Mouse (Mus musculus) ES-E14 (cell line): ENCODE measurements around the gene Nfam1. TPM values are rescaled to one million over a fixed set of nuclear protein-coding genes. Genes with fewer than 3 reads are reported as not detected.

Experiments used
- DNase-seq: peaks from one replicate; pipeline ENCODE4 v3.0.0-alpha.2; 2013; ENCODE audit warnings: low read depth, low spot score
- H3K27ac ChIP-seq: 2 replicates; pipeline ENCODE4 v1.5.1; 2012; ENCODE audit warnings: low read depth, mild to moderate bottlenecking, low read length, moderate library complexity, mixed read lengths; ENCODE audit not compliant: poor library complexity, insufficient read depth, severe bottlenecking
- H3K36me3 ChIP-seq: 2 replicates; pipeline ENCODE4 v1.6.1; 2012; ENCODE audit warnings: mild to moderate bottlenecking, low read length, moderate library complexity, mixed read lengths; ENCODE audit not compliant: control insufficient read depth, poor library complexity, insufficient read depth, severe bottlenecking
- H3K4me1 ChIP-seq, 2 experiments: fragments of 150-350 bp in 1 of 2; sonication (generic) in 1 of 2; 2 replicates each; pipeline ENCODE4 v1.6.1; 2012; ENCODE audit warnings: low read length in 2 of 2, mild to moderate bottlenecking in 1 of 2, mixed read lengths in 1 of 2; ENCODE audit not compliant: control insufficient read depth in 2 of 2, insufficient read depth in 2 of 2, poor library complexity in 1 of 2
- H3K4me3 ChIP-seq, 2 experiments: fragments of 150-350 bp in 1 of 2; sonication (generic) in 1 of 2; 2 replicates each; pipeline ENCODE4 v1.5.1; 2012; ENCODE audit warnings: low read length in 2 of 2, low read depth in 1 of 2, mild to moderate bottlenecking in 1 of 2, mixed read lengths in 1 of 2; ENCODE audit not compliant: insufficient read depth in 1 of 2, poor library complexity in 1 of 2, severe bottlenecking in 1 of 2
- H3K9ac ChIP-seq: 2 replicates; pipeline ENCODE4 v1.6.1; 2012; ENCODE audit warnings: low read depth, mild to moderate bottlenecking, low read length, mixed read lengths; ENCODE audit not compliant: poor library complexity, insufficient read depth, severe bottlenecking
- H3K9me3 ChIP-seq: fragments of 150-350 bp; sonication (generic); 2 replicates; pipeline ENCODE4 v1.6.1; 2012; ENCODE audit warnings: low read depth, mild to moderate bottlenecking, low read length; ENCODE audit not compliant: control insufficient read depth, insufficient read depth
- CHD2 ChIP-seq: IDR thresholded peaks from 2 replicates; pipeline ENCODE4 v1.6.1; 2014; ENCODE audit warnings: mild to moderate bottlenecking, low read depth, low read length, inconsistent platforms
- HCFC1 ChIP-seq: IDR thresholded peaks from 2 replicates; pipeline ENCODE4 v1.6.1; 2012; ENCODE audit warnings: low read length, inconsistent platforms, borderline replicate concordance; ENCODE audit not compliant: insufficient read depth
- MAFK ChIP-seq: IDR thresholded peaks from 2 replicates; pipeline ENCODE4 v1.6.1; 2014; ENCODE audit warnings: mild to moderate bottlenecking, low read depth, low read length, inconsistent platforms; ENCODE audit not compliant: insufficient read depth
- ZC3H11A ChIP-seq: IDR thresholded peaks from 2 replicates; pipeline ENCODE4 v1.6.1; 2012; ENCODE audit warnings: low read depth, mild to moderate bottlenecking, inconsistent platforms, low read length, borderline replicate concordance
- ZNF384 ChIP-seq: IDR thresholded peaks from 2 replicates; pipeline ENCODE4 v1.6.1; 2012; ENCODE audit warnings: low read depth, low read length, inconsistent platforms
- in situ Hi-C, 2 experiments: fragments of 600-800 bp; cut with MboI; formaldehyde crosslinking; loops; one replicate each; pipeline ENCODE4 v1.15.1; 2025; ENCODE audit warnings: low sequenced_read_pairs in 2 of 2, inconsistent platforms in 1 of 2; ENCODE audit not compliant: unreplicated experiment in 2 of 2
- total RNA-seq: library from RNA; depleted of rRNA; stranded (reverse); fragments of 300-350 nt; gene quantifications from 2 replicates; pipeline ENCODE4 v1.2.3, GENCODE M21; 2012

The Nfam1 gene
- total RNA-seq, 1 experiment, result 2.1 TPM

- in situ Hi-C loops, result no loop called here
- no peak overlapping the region for H3K4me3 ChIP-seq
- no peaks in the 10 kb centered on the region for H3K9me3 ChIP-seq
- DNase-seq, result no peak
- H3K9ac ChIP-seq, result no peak overlapping the region
- H3K36me3 ChIP-seq, result no peaks in the 10 kb centered on the region
- peaks cover 2 to 14% of the 10 kb centered on the region in 2 experiments; a peak in 3 of 4 replicates for H3K4me1 ChIP-seq
- TF ChIP-seq ZNF384 (no peak), MAFK (no peak), CHD2 (no peak), ZC3H11A (no peak), HCFC1 (no peak)
- H3K27ac ChIP-seq, result no peak overlapping the region
These were observed 2.2 kb downstream of the Nfam1 start for GRCm38 (mm10) chr15:83030884-83031283.

GRCm38 (mm10) chr15:83029725-83030718 is 3.1 kb downstream of the Nfam1 start:
- DNase-seq, result no peak
- TF ChIP-seq ZC3H11A (no peak), CHD2 (no peak)
- H3K36me3 ChIP-seq, result no peaks in the 10 kb centered on the region
- H3K27ac ChIP-seq, result no peak overlapping the region
- in situ Hi-C loops, result no loop called here
- no peak overlapping the region for H3K9ac ChIP-seq
- H3K4me3 ChIP-seq, result no peak overlapping the region
- H3K4me1 ChIP-seq, result peaks cover 2 to 10% of the 10 kb centered on the region in 2 experiments; a peak in 3 of 4 replicates
- H3K9me3 ChIP-seq, result no peaks in the 10 kb centered on the region

- TF ChIP-seq ZNF384, result no peak
- no peak for TF ChIP-seq HCFC1
- no peak for TF ChIP-seq MAFK
- no peak for TF ChIP-seq ZC3H11A
- TF ChIP-seq CHD2, result no peak
- Histone ChIP-seq H3K9ac (no peak overlapping the region), H3K4me1 (peaks cover 0 to 2% of the 10 kb centered on the region in 2 experiments; a peak in 2 of 4 replicates), H3K27ac (no peak overlapping the region), H3K9me3 (no peaks in the 10 kb centered on the region), H3K36me3 (no peaks in the 10 kb centered on the region), H3K4me3 (no peak overlapping the region)
- in situ Hi-C loops, result no loop called here
- DNase-seq, result no peak
These were observed 7.0 kb downstream of the Nfam1 start for GRCm38 (mm10) chr15:83026129-83026528.

GRCm38 (mm10) chr15:83025041-83025760 is 7.9 kb downstream of the Nfam1 start:
- TF ChIP-seq ZNF384 (no peak), MAFK (no peak), ZC3H11A (no peak), CHD2 (no peak), HCFC1 (no peak)
- no peaks in the 10 kb centered on the region for H3K9me3 ChIP-seq
- no peak for DNase-seq
- in situ Hi-C loops, result no loop called here
- H3K27ac ChIP-seq, result no peak overlapping the region
- no peak overlapping the region for H3K4me3 ChIP-seq
- H3K4me1 ChIP-seq, result peaks cover 0 to 2% of the 10 kb centered on the region in 2 experiments; a peak in 2 of 4 replicates
- no peaks in the 10 kb centered on the region for H3K36me3 ChIP-seq
- H3K9ac ChIP-seq, result no peak overlapping the region
